Mouse (Mus musculus): ENCODE measurements at regions not wholly inside any gene's neighbourhood (a gene's known extent, or its start where the extent isn't known, plus 50 kb on each side); places are given as distances from the start of the nearest gene placed in this dataset.
"Not testable (repeated sequence)": the region's sequence is repeated elsewhere in the genome, so short reads cannot be mapped to it uniquely, and the experiment has no call there.

GRCm38 (mm10) chr13:78900693-78901092 is 701.1 kb upstream of the Nr2f1 start:
- DNase-seq: no peak

GRCm38 (mm10) chr13:78892252-78892651 is 692.7 kb upstream of the Nr2f1 start:
- DNase-seq: no peak

- no peak for DNase-seq
Observed at GRCm38 (mm10) chr13:78883062-78883461, 683.5 kb upstream of the Nr2f1 start.

- no peak for DNase-seq
Observed at GRCm38 (mm10) chr13:78872582-78872981, 673.0 kb upstream of the Nr2f1 start.

GRCm38 (mm10) chr13:78871976-78872375 is 672.4 kb upstream of the Nr2f1 start:
- DNase-seq: no peak

GRCm38 (mm10) chr13:78871254-78871653 is 671.7 kb upstream of the Nr2f1 start:
- DNase-seq: no peak

GRCm38 (mm10) chr13:78824357-78824756 is 624.8 kb upstream of the Nr2f1 start:
- DNase-seq: not testable (repeated sequence)

GRCm38 (mm10) chr13:78809656-78810055 is 610.1 kb upstream of the Nr2f1 start:
- no peak for DNase-seq

GRCm38 (mm10) chr13:78802838-78803124 is 603.2 kb upstream of the Nr2f1 start:
- DNase-seq: no peak

GRCm38 (mm10) chr13:78802011-78802837 is 602.7 kb upstream of the Nr2f1 start:
- no peak for DNase-seq

GRCm38 (mm10) chr13:78799641-78800040 is 600.1 kb upstream of the Nr2f1 start:
- no peak for DNase-seq

GRCm38 (mm10) chr13:78795228-78795627 is 595.7 kb upstream of the Nr2f1 start:
- DNase-seq: no peak

GRCm38 (mm10) chr13:78784285-78784684 is 584.7 kb upstream of the Nr2f1 start:
- DNase-seq: no peak

GRCm38 (mm10) chr13:78783591-78784240 is 584.2 kb upstream of the Nr2f1 start:
- no peak for DNase-seq

Data from cerebellum, postnatal 36 days (tissue).